Mouse (Mus musculus) heart, adult 2 months (tissue): Measurements from ENCODE around the gene Avpi1.

Experiments used
- CTCF ChIP-seq: fragments of 200-600 bp; IDR thresholded peaks from 2 replicates; pipeline ENCODE4 v1.8.1; 2022; ENCODE audit warnings: antibody characterized with exemption, mild to moderate bottlenecking, moderate library complexity
- EP300 ChIP-seq: fragments of 200-500 bp; IDR thresholded peaks from 2 replicates; pipeline ENCODE4 v1.6.1; 2011; ENCODE audit warnings: low read depth, low read length, control low read depth; ENCODE audit not compliant: insufficient read depth
- POLR2A ChIP-seq: fragments of 200-500 bp; IDR thresholded peaks from 2 replicates; pipeline ENCODE4 v1.6.1; 2011; ENCODE audit warnings: mild to moderate bottlenecking, low read depth, low read length, control low read depth; ENCODE audit not compliant: insufficient read depth

- TF ChIP-seq POLR2A (no peak), EP300 (no peak), CTCF (no peak)
These were observed 34.9 kb upstream of the Avpi1 start, which contains the start of gene Zfyve27 for GRCm38 (mm10) chr19:42163764-42164163.
